Comparison of ENCODE assay signal across 24 mouse cellular contexts in genomic region chr11:31727289-31727688, GRCm38 (mm10). TPM values are rescaled to one million over a fixed set of nuclear protein-coding genes. Genes with fewer than 3 reads are reported as not detected.
DNase-seq lines count a peak whose midpoint lies in the region; ATAC-seq lines count a peak whose summit lies in the region.
"Had no signal": no experiment of that assay in that cellular context is flagged by ENCODE, and none has a peak within 500 bp of the region (broad histone marks: within the 10 kb centered on the region; RNA-seq: fewer than 3 reads in every experiment).

No protein-coding gene starts in this region.

- no peaks in the 10 kb centered on the region for H3K36me3 ChIP-seq in lung, embryonic 15.5 days
- H3K36me3 ChIP-seq: embryonic facial prominence, embryonic 12.5 days; heart, embryonic 13.5 days; hindbrain, embryonic 10.5 days; midbrain, embryonic 15.5 days had no signal

- peak; percentile 41 to 63 for DNase-seq in heart, adult 9 months (ENCODE audit: low spot score in 2 of 2)
- DNase-seq in heart, postnatal 25 days (ENCODE audit: low spot score), result no peak
- no peak for DNase-seq in lung, postnatal 25 days (ENCODE audit: low spot score)
- peak; percentile 29 to 46 for DNase-seq in kidney, postnatal 36 days
- no peak for DNase-seq in thymus, postnatal 36 days
- no peak for DNase-seq in cerebellum, adult 8-10 months
- DNase-seq: adrenal gland, adult 2 months; B cell, adult 2 months; cerebellum, adult 9-11 months; gastrocnemius, postnatal 14 days; lung, embryonic 14.5 days; right cerebral cortex, postnatal 14 days; spleen, adult 18-20 months; thymus, adult 18-20 months had no signal

- H3K27me3 ChIP-seq in lung, embryonic 15.5 days, result no peaks in the 10 kb centered on the region
- H3K27me3 ChIP-seq: embryonic facial prominence, embryonic 12.5 days; heart, embryonic 13.5 days; midbrain, embryonic 15.5 days had no signal

- H3K4me1 ChIP-seq in lung, embryonic 15.5 days, result peaks cover 3% of the 10 kb centered on the region; the same call in 1 of the 2 replicates

- no peak overlapping the region for H3K9ac ChIP-seq in lung, embryonic 15.5 days
- H3K9ac ChIP-seq: embryonic facial prominence, embryonic 12.5 days; heart, embryonic 13.5 days; lung, embryonic 14.5 days; midbrain, embryonic 15.5 days had no signal

- H3K9me3 ChIP-seq in lung, embryonic 15.5 days, result no peaks in the 10 kb centered on the region
- H3K9me3 ChIP-seq: embryonic facial prominence, embryonic 12.5 days; heart, embryonic 13.5 days; hindbrain, embryonic 10.5 days; midbrain, embryonic 15.5 days had no signal

- intact Hi-C loops in heart, postnatal 25 days (cut with DNase I), result no loop called here

- H3K4me2 ChIP-seq in lung, embryonic 15.5 days, result no peak overlapping the region
- H3K4me2 ChIP-seq: embryonic facial prominence, embryonic 12.5 days; heart, embryonic 13.5 days; liver, embryonic 11.5 days; lung, embryonic 14.5 days; midbrain, embryonic 15.5 days had no signal

- H3K27ac ChIP-seq in lung, embryonic 15.5 days, result no peak overlapping the region
- H3K27ac ChIP-seq: embryonic facial prominence, embryonic 12.5 days; heart, embryonic 13.5 days; hindbrain, embryonic 10.5 days; kidney, postnatal 0 days; midbrain, embryonic 15.5 days had no signal

- H3K4me3 ChIP-seq in lung, embryonic 15.5 days, result no peak overlapping the region
- H3K4me3 ChIP-seq: embryonic facial prominence, embryonic 12.5 days; erythroblast, embryonic 14.5 days; heart, embryonic 13.5 days; hindbrain, embryonic 10.5 days; midbrain, embryonic 15.5 days; myocyte had no signal

- peak; percentile 57; the same call in 1 of the 2 replicates for ATAC-seq in lung, embryonic 15.5 days (ENCODE audit: borderline replicate concordance, extremely low read depth, low FRiP score, low TSS enrichment)
- ATAC-seq: forebrain, embryonic 14.5 days; midbrain, embryonic 15.5 days had no signal

- WGBS in lung, embryonic 15.5 days, result 56% methylated on average over 8 of the region's 8 CpGs

RNA-seq across cellular contexts. Expression of gene Bod1, which starts 55.6 kb away (rescaled TPM):
- total RNA-seq in heart, postnatal 25 days (2021), result 100 to 1,000 TPM; 115 to 121 TPM
- 86.6 and 87.5 TPM in 2 replicates for polyA plus RNA-seq in lung, embryonic 15.5 days (2015; fragmentation: Nextera tagmentation; extraction: Ambion mirVana)

Comparison
In these comparisons a context has a peak if more than half of its experiments do, and no peak if none do; other contexts are left out.
1. DNase-seq: peak in heart, adult 9 months (2 of 2) and kidney, postnatal 36 days (2 of 2); none in heart, postnatal 25 days (single experiment), lung, postnatal 25 days (single experiment), thymus, postnatal 36 days (0 of 2) and cerebellum, adult 8-10 months (single experiment).